Mouse (Mus musculus) urinary bladder, postnatal 14 days (tissue): ENCODE data around the gene Crtc1.

Source experiments
- DNase-seq: peaks from one replicate; pipeline ENCODE4 v3.0.0; 2021; ENCODE audit warnings: low spot score

The Crtc1 gene

DNA sequence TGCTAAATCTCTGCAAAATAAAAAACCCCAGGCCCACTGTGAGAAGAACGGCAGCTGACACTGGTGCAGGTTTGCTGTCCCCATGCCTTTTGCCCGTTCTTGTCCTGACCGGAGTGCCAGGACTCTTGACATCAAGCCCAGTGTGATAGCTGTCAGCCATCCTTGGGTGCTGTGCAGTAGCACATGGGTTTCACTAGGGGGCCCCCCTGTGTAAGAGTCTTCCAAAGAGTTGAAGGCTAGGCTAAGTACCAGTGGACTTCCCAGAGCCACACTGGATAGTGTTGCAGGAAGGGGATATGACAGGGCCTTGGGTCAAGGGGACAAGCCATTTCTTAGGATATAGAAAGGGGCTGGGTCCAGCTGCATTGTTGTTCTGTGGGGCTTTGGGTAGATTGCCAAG is 56.1 kb downstream of the Crtc1 start:
- DNase-seq: peak; percentile 66

DNA sequence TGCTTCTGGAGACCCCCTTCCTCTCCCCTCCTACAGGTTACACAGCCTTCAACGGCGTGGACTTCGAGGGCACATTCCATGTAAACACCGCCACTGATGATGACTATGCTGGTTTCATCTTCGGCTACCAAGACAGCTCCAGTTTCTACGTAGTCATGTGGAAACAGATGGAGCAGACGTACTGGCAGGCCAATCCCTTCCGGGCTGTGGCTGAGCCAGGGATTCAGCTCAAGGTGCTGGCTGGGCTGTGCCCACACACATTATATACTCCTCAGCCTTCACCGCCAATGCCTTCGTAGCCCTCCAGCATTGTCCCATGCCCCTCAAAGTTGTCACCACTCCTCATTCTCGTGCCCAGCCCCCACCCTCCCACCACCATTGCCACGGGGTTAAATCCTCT is 59.3 kb downstream of the Crtc1 start:
- DNase-seq: no peak

DNA sequence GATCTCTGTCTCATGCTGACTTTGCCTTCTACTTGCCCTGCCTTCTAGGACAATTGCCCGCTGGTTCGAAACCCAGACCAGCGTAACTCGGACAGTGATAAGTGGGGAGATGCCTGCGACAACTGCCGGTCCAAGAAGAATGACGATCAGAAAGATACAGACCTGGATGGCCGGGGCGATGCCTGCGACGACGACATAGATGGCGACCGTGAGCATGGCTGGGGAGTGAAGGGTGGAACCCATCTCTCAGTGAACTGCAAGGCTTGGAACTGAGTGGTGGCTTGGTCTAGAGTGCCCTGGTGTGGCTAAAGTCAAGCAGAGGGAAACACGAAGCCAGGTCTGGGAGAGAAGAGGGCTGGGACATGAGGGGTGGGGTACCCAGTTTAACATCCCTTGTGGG is 62.3 kb downstream of the Crtc1 start:
- no peak for DNase-seq

DNA sequence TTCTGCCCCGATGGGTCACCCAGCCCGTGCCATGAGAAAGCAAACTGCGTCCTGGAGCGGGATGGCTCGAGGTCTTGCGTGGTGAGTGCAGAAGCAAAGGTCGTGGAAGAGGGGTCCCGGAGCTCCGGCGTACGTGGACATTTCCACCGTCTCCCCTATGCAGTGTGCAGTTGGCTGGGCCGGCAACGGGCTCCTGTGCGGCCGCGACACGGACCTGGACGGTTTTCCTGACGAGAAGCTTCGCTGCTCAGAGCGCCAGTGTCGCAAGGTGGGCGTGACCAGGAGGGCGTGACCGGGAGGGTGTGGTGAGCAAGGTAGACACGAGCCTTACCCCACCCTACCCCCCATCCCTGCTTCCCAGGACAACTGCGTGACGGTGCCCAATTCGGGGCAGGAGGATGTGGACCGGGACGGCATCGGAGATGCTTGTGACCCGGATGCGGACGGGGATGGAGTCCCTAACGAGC is 63.1 kb downstream of the Crtc1 start:
- no peak for DNase-seq

DNA sequence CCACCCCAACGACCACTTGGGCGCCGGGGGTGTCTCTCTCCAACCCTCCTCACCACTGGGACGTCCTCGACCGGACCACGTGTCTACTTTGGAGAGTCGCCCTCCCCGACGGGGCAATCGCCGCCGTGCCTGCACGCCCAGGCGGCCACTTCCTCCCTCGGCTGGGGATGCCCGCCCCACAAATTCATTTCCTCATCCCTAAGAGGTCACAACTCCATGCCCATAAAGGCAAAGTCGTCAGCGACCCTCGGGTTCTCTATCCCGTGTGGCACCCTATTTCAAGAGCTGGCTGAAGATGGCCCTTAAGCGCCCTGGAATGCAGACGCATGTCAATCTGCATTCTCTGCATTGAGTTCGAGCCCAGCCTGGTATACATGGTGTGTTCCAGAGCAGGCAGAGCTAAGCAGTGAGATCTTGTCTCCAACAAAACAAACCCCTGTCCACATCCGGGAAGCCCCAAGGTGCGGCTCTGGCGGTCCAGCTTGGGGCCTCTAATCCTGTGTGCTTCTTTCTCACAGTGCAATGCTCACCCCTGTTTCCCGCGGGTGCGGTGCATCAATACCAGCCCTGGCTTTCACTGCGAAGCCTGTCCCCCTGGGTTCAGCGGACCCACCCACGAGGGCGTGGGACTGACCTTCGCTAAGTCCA is 64.0 kb downstream of the Crtc1 start:
- DNase-seq: no peak

DNA sequence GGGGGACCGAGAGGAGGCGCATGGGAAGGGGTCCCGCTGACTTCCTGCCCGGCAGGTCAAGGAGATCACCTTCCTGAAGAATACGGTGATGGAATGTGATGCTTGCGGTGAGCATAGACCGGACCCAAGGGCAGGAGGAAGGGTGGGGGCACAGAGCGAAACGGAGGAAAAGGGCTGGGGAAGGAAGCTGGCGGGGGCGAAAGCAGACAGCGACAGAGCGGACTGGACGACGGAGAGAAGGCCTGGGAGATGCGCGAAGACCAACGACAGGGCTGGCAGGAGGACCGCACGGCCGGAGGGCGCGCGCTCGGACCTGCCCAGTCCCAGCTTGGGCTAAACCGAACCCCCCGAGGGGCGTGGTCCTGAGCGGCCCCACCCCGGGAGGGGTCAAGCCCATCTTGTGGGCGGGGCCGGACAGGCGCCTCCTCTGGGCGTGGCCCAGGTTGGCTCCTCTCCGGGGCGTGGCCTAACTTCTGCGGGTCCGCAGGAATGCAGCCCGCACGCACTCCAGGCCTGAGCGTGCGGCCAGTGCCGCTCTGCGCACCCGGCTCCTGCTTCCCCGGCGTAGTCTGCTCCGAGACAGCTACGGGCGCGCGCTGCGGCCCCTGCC is 65.0 kb downstream of the Crtc1 start:
- DNase-seq: peak; percentile 86

DNA sequence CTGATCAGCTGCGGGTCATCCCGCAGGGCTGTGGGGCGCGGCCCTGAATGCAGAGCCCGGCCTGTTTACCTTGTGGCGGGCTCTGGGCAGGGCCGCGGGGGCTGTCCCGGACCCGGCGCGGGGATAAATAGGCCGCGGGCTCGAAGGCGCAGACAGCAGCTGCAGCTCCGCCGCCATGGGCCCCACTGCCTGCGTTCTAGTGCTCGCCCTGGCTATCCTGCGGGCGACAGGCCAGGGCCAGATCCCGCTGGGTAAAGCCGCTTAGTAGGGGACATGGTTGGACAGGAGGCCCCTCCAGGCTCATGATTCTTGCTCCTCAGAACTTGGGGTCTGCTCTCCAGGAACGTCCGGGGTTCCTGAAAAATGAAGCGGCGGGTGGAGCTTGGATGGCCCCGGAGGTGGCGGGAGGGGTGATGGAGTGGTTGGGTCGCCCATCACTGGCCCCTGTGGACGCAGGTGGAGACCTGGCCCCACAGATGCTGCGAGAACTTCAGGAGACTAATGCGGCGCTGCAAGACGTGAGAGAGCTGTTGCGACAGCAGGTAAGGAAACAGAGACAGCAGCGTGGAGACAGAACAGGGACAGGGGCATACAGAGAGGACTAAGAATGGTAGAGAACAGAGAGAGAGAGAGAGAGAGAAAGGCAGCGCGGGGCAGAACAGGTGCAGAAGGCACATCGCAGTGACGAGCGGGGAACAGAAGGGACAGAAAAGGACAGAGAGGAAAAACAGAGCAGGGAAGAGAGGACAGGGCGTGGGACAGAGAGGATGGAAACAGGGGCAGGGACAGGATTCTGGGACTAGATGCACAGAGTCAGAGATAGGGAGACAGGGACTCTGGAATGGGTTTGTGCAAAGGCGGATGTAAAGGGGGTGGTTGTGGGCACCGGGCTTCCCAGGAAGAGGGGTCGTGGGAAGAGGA is 65.7 kb downstream of the Crtc1 start, which contains the start of gene Comp:
Comp (plus strand) TSS at position 162 of the 921 bp plus-strand sequence.
- no peak for DNase-seq

DNA sequence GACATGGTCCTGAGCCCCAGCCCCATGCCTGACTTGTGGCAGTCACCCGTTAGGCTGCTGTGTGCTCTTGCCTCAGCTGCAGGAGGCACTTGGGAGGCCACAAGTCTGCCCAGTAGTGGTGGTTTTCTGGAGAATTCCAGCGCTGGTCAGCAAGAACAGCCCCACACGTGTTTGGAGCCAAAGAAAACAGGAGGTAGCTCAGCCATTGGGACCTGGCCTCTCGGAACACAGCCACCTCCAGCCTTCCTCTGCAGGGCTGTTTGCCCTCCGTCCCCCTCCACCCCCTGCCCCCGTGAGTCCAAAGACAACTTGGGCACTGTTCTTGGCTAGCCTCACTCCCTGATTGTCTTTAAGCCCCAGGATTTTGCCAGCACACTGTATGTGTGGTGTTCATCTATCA is 67.4 kb downstream of the Crtc1 start:
- no peak for DNase-seq

DNA sequence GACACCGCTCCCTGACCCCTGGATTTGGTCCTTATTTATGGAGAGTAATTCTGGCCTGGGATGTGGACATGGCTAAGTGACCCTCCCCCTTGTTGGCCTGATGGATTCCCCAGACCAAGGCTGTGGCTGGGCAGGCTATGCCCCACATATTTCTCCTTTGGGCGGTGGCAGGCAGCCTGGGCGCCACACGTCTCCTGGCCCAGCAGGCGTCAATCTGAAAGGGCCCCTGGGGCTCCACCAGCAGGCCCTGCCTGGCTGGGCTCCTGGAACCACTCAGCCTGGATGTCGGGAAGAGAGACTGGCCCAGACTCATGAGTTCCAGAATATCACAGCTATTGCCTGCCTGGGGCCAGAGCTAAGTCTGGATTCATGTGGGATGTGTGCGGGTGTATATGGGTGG is 68.9 kb downstream of the Crtc1 start:
- no peak for DNase-seq

DNA sequence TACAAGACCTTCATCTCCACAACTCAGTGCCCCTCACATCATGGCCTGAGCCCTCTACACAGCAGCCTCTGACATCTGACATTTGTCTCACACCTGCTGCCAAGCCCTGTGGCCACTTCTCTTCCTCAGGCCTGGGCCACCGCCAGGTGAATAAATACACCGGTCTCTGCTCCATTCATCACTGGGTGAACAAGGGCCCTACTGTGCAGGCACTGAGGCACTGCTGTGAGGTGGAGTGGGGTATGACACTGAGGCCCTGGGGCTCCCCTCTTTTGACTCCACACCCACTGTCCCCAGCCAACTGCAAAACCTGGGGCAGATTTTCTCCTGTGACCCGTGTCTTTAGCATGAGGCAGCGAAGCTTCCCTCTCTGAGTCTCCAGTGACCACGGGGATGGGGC is 72.8 kb downstream of the Crtc1 start:
- no peak for DNase-seq

DNA sequence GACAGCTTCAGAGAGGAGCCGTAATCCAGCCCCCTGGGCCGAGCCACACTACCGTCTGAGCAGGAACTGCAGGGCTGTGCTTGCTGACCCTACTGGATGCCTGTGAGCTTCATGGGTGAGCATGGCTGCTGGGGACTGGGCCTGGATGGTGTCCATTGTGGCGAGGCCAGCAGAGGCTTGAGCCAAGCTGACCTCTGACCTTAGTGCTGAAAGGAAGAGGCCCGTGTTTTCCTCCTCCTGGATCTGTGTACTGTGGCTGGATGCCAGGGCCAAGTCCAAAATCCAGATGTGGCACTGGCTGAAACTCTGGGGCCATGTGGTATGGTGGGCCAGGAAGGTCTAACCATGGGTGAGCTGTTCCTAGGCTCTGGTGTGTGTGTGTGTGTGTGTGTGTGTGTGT is 75.3 kb downstream of the Crtc1 start:
- DNase-seq: no peak

DNA sequence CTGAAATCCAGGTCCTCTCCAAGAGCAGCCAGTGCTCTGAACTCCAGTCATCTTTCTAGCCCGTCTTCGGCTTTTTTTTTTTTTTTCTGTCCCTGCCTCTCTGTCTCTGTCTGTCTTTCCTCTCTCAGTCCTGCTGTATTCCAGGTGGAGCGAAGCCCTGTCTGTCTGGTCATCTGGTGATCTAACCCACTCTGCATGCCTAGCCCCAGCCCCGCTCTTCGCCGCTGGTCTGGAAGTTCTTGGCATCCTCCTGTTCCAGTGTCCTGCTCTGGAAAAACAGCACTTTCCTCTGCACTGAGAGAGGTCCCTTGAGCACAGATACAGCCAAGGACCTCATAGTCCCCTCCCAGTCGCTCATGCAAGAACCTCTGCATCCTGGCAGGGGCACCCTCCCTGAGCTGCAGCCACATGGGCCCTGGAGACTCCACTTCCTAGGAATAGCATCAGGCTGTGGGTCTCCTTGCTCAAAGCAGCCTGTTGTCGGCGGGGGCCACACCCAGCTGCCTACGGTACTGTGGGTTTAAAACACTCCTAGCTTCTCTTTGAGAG is 77.8 kb downstream of the Crtc1 start:
- no peak for DNase-seq

DNA sequence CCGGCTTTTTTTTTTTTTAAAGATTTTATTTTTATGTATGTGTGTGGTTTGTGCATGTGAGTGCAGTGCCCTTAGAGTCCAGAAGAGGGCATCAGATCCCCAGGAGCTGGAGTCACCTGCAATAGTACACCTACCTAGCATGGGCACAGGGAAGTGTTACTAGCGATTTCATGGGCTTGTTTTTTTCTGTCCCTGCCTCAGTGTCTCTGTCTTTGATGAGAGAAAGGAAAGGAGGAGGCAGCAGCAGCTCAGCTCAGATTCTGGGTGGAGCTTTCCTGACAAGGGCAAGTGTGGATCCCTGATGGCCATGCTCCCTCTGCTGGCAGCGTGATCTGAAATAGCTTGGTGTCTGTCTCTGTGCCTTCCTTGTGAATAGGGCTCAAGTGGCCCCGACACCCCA is 78.6 kb downstream of the Crtc1 start:
- DNase-seq: no peak

DNA sequence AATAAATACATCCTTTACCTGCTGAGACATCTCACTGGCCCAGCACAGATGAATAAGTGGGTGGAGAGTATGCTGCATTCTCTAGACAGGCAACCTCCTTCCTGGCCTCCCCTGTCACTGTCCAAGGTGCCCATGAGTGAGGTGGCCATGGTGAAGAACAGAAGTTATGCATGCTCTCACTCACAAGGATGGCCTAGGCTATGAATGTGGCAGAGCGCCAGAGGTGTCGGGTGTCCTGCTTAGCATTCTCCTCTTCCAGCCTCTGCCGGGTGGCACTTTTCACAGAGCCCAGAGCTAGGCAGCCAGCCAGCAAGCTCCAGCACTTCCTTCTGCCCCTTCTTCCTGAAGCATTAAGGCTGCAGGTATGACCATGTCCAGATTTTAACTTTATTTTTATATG is 80.0 kb downstream of the Crtc1 start:
- DNase-seq: peak; percentile 48

DNA sequence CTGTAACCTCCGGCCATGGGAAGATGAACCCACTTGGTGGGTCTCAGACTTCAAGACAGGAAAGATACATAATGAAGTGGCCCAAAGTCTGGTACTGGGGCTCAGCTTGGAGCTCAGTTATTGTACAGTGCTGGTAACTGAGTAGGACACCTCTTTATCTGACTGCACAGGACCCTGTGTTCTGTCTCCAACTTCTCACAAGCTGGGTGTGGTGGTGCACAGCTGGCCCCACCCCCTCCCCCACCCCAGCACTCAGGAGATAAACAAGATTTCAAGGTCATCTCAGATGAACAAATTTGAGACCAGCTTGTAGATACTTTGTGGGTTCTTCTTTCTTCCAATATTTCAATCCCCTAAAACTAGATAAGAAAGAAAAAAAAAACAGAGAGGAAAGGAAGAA is 83.3 kb downstream of the Crtc1 start:
- no peak for DNase-seq

DNA sequence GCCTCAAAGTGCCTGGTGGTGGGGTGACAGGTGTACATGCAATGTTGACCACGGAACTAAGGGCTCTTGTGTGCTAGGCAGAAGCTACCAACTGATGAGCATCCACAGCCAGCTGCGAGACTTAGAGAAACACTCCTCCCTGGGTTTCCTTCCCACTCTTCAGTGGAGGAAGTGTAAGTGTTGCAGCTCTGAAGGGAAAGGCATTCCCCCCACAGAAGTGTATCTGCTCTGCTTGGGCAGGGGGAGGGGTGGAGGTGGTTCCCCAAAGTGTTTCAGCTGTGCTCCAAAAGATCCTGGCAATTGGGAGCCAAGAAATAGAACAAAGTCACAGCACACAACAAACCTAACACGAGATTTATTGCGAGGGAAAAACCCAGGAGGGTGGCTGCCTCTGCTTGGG is 85.4 kb downstream of the Crtc1 start:
- no peak for DNase-seq

DNA sequence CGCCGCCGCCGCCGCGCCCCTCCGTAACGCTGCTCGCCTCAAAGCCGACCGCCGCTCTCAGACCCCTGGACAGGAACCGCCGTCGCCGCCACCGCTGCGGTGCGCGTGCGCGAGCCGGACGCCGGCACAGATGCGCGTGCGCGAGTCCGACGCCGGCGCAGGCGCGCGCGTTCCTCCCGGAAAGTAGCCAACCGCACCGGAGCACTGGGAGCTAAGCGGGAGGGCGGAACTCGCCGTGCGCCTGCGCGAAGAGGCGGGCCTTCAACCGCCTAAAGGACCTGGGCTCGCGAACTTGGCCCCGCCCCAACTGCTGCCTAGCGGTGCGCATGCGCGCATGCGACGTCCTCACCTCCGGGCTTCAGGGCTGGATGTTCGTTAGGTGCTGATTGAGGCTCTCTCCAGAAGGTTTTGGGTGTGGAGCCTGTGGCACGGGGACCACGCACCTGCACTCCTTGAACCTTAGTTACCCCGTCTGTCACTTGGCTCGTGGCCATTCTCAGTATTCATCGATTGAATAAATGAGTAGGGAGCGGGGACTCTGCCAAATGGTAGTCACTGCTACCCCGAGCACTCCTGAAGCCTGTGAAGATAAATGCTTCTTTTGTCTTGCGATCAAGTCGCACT is 86.1 kb downstream of the Crtc1 start, which contains the start of gene Upf1:
Upf1 (minus strand) TSS at position 85 of the 624 bp plus-strand sequence.
- peak; percentile 99 for DNase-seq

DNA sequence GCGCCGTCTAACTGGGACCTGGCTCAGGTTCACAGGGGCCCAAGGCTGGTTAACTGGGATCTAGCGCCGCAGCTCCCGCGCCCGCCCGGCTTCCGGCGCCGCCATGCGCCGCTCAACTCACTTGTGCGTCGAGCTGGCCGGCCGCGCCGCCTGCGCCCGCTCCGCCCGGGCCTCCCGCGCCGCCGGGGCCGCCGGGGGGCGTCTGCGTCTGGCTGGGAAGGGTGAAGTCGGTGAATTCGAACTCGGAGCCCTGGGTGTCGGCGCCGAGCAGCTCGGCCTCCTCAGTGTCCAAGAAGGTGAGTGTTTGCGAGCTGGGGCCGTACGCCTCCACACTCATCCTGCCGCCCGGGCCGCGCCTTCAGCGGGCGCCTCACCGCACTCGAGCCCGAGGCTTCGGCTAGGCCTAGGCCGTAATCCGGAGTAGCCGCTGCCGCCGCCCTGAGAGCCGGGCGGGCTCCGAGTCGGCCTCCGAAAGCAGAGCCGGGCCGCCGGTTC is 86.7 kb downstream of the Crtc1 start:
- DNase-seq: peak; percentile 46

DNA sequence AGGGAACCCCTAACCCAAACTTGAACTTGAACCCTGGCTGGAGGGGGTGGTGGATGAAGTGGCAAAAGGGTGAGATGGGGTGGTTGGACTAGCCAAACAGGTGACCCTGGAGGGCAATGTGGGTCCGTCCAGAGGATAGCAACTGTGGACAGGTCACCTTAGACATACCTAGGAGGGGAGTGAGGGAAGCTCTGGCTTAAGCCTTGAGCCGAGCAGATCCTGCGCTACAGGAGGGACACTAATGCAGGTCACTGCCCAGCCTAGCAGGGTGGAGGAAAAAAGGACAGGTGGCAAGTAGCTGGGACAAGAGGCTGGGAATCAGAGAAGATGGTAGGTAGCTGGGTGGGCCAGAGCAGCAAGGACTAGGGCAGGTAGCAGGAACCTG is 87.4 kb downstream of the Crtc1 start:
- no peak for DNase-seq

DNA sequence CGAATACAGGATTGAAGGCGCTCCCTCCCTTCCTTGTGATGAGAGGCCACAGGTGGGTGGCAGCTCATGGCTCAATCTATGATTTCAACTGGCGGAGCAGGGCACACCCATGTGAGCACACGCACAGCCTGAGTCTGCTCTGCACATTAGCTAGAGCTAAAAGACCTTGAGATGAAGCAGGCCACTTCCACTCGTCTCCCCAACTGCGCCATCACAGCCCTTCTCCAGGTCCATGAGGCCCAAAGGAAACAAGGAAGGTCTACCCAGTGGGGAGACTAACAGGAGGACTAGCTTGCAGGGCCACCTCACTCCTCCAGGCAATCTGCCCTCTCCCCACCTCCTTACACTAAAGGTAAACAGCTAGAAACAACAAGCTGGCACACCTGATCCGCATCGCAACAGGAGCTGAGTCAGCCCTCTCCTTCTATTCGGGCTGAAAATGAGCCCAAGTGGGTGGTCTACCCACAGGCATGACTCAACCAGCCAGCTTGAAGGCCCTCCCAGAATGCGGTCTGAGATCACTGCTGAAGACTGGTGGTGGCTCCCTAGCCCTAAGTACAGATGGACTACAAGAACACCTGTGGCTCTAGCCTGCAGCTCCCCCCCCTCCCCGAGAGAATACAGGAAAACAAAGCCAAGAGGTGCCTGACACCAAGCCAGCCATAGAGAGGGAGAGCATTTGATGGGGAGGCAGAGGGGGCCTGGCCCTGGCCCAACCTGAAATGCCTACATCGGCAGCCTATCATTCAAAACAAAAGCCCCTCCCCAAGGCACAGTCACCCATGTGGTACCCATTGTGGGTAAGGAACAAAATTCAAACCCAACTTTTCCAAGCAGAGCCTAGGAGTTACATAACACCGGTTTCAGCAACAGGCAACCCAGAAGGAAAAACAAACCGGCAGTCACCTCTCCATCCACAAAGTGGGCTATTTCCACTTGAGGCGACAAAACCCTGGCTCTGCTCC is 88.1 kb downstream of the Crtc1 start:
- peak; percentile 52 for DNase-seq
